Comparison of ENCODE assay signal across 8 mouse cellular contexts in the genomic region with DNA sequence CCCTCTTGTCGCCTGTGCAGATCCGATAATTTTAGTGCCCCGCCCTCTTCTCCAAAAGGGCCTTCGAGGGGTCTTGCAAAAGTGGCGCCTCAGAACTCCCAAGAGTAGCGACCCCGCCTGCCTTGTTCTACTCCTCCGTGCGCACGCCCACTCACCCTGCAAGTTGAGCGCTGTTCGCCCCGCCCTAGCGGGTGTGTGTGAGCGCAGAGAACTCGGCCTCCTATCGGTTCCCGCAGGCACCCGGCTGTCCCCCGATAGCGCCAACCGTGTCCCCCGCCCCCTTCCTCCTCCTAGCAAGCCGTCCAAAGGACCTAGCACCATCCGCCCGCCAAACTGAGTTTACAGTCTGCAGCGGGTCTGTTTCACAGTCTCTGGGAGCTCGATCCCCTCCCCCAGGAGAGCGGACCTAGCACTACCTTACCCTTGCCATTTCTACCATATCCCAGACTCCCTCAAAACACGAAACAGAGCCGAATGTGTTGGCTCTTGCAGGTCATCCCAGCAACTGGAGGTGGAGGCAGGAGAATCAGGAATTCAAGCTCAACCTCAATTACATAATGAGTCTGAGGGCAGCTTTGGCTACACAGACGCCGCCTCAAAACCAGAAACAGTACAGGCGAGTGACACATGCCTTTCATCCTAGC. TPM values are rescaled to one million over a fixed set of nuclear protein-coding genes. Genes with fewer than 3 reads are reported as not detected.
A peak's percentile ranks its signal among the peaks of the same experiment; 100 is the strongest.
DNase-seq lines count a peak whose midpoint lies in the region; ATAC-seq and TF ChIP-seq lines count a peak whose summit lies in the region.

No protein-coding gene starts in this region.

- peak overlapping the region; percentile 47; the same call in 1 of the 2 replicates for H3K9ac ChIP-seq in forebrain, embryonic 11.5 days (ENCODE audit: low read length)
- peak overlapping the region; percentile 43 for H3K9ac ChIP-seq in lung, embryonic 15.5 days

- H3K36me3 ChIP-seq in forebrain, embryonic 11.5 days (ENCODE audit: control insufficient read depth, insufficient read depth, low read length) = no peaks in the 10 kb centered on the region
- no peaks in the 10 kb centered on the region for H3K36me3 ChIP-seq in lung, embryonic 15.5 days
- H3K36me3 ChIP-seq in thymus, adult 2 months (ENCODE audit: control insufficient read depth, insufficient read depth, low read length) = no peaks in the 10 kb centered on the region

- peak overlapping the region; percentile 29 for H3K4me3 ChIP-seq in forebrain, embryonic 11.5 days (ENCODE audit: low read depth, low read length)
- peak overlapping the region; percentile 61 for H3K4me3 ChIP-seq in layer of hippocampus, adult 2 months
- peak overlapping the region; percentile 47 for H3K4me3 ChIP-seq in lung, embryonic 15.5 days
- peak overlapping the region; percentile 9; the same call in 1 of the 2 replicates for H3K4me3 ChIP-seq in thymus, adult 2 months (ENCODE audit: control insufficient read depth, insufficient read depth, low read length)

- no peaks in the 10 kb centered on the region for H3K9me3 ChIP-seq in forebrain, embryonic 11.5 days (ENCODE audit: control insufficient read depth, low read length)
- H3K9me3 ChIP-seq in lung, embryonic 15.5 days = no peaks in the 10 kb centered on the region

- peaks cover 5% of the 10 kb centered on the region; the same call in 1 of the 2 replicates for H3K4me1 ChIP-seq in forebrain, embryonic 11.5 days (replicated peaks; ENCODE audit: control insufficient read depth, insufficient read depth, low read length)
- peaks cover 35% of the 10 kb centered on the region for H3K4me1 ChIP-seq in lung, embryonic 15.5 days
- peaks cover 17% of the 10 kb centered on the region for H3K4me1 ChIP-seq in thymus, adult 2 months (replicated peaks; ENCODE audit: control insufficient read depth, insufficient read depth, low read length)

- no peak overlapping the region for H3K27ac ChIP-seq in forebrain, embryonic 11.5 days (ENCODE audit: low read depth, low read length)
- H3K27ac ChIP-seq in layer of hippocampus, adult 2 months = peak overlapping the region; percentile 80
- no peak overlapping the region for H3K27ac ChIP-seq in lung, embryonic 15.5 days
- H3K27ac ChIP-seq in thymus, adult 2 months (ENCODE audit: control insufficient read depth, insufficient read depth, low read length) = no peak overlapping the region

- peak; percentile 81 for ATAC-seq in forebrain, embryonic 11.5 days (replicated peaks; ENCODE audit: low FRiP score)
- peak; percentile 86 for ATAC-seq in lung, embryonic 15.5 days (ENCODE audit: borderline replicate concordance, extremely low read depth, low FRiP score, low TSS enrichment)

- peak; percentile 56 for TF ChIP-seq CTCF in layer of hippocampus, adult 2 months (conservative IDR thresholded peaks at IDR 0.05)
- TF ChIP-seq CTCF in thymus, adult 2 months (IDR thresholded peaks at IDR 0.05; ENCODE audit: borderline replicate concordance, control insufficient read depth, extremely low read depth, insufficient read depth, low read length, poor library complexity) = 0 out of 2 replicates have a peak, but pooled peaks have one; percentile 35

- TF ChIP-seq POLR2A in thymus, adult 2 months (IDR thresholded peaks at IDR 0.05; ENCODE audit: control insufficient read depth, extremely low read depth, insufficient read depth, low read length, poor library complexity) = no peak

- H3K27me3 ChIP-seq in forebrain, embryonic 11.5 days (ENCODE audit: control insufficient read depth, insufficient read depth, low read length) = peaks cover 45% of the 10 kb centered on the region
- peaks cover 35% of the 10 kb centered on the region for H3K27me3 ChIP-seq in lung, embryonic 15.5 days
- H3K27me3 ChIP-seq in thymus, adult 2 months (ENCODE audit: control insufficient read depth, insufficient read depth, low read length) = peaks cover 10% of the 10 kb centered on the region; the same call in 1 of the 2 replicates

- intact Hi-C loops in heart, postnatal 36 days (cut with DNase I) = loop anchor here (2.0 kb wide), 1 partner anchor 40 kb away; the partner anchor contains the start of genes Ccdc151 and Prkcsh

- 3% methylated on average over 34 of the region's 34 CpGs for whole genome bisulfite sequencing in forebrain, embryonic 11.5 days
- 3% methylated on average over 34 of the region's 34 CpGs for WGBS in lung, embryonic 15.5 days
- WGBS in thymus, adult 2 months = 6% methylated on average over 34 of the region's 34 CpGs

- peak; percentile 80 for DNase-seq in ES-CJ7 (ENCODE audit: low read depth, low spot score)
- peak; percentile 97 for DNase-seq in c-Kit-positive CD71-positive TER-119-positive erythroid progenitor cells, embryonic 14.5 days (ENCODE audit: low spot score)
- peak; percentile 87 for DNase-seq in forebrain, embryonic 11.5 days (ENCODE audit: low spot score)
- DNase-seq in heart, postnatal 36 days = peak; percentile 60 to 63
- DNase-seq in layer of hippocampus, adult 2 months (ENCODE audit: low spot score in 2 of 2) = peak; percentile 75 to 84
- DNase-seq in ovary, adult 18-20 months (ENCODE audit: low spot score) = peak; percentile 32
- peak; percentile 58 for DNase-seq in thymus, adult 2 months

- H3K4me2 ChIP-seq in forebrain, embryonic 11.5 days (ENCODE audit: low read depth, low read length, severe bottlenecking) = peak overlapping the region; percentile 61
- peak overlapping the region; percentile 84 for H3K4me2 ChIP-seq in lung, embryonic 15.5 days

RNA-seq across cellular contexts. Expression of gene Epor, which starts 0.8 kb away (rescaled TPM):
- 6.7 and 7.0 TPM in 2 replicates for polyA plus RNA-seq in forebrain, embryonic 11.5 days (2014; fragmentation: Nextera tagmentation; extraction: Ambion mirVana)
- 1 to 10 TPM; 1.4 to 2.2 TPM for total RNA-seq in heart, postnatal 36 days (2021)
- 1 to 10 TPM; 7.8 to 9.1 TPM for total RNA-seq in layer of hippocampus, adult 2 months (2021)
- polyA plus RNA-seq in lung, embryonic 15.5 days (2015; fragmentation: Nextera tagmentation; extraction: Ambion mirVana) = 6.8 and 7.3 TPM in 2 replicates
- polyA plus RNA-seq in thymus, adult 2 months (2012; rRNA removed) = 3.8 and 4.9 TPM in 2 replicates

RNA-seq across cellular contexts. Expression of gene Swsap1, which starts 7.0 kb away (rescaled TPM):
- polyA plus RNA-seq in forebrain, embryonic 11.5 days (2014; fragmentation: Nextera tagmentation; extraction: Ambion mirVana) = 18.5 and 22.2 TPM in 2 replicates
- total RNA-seq in heart, postnatal 36 days (2021) = 1 to 10 TPM; 5.8 to 8.0 TPM
- total RNA-seq in layer of hippocampus, adult 2 months (2021) = 10 to 100 TPM; 14.8 to 15.9 TPM
- 6.5 and 6.7 TPM in 2 replicates for polyA plus RNA-seq in lung, embryonic 15.5 days (2015; fragmentation: Nextera tagmentation; extraction: Ambion mirVana)
- 6.7 and 7.6 TPM in 2 replicates for polyA plus RNA-seq in thymus, adult 2 months (2012; rRNA removed)

RNA-seq across cellular contexts. Expression of gene Plppr2, which starts 25.7 kb away (rescaled TPM):
- 24.2 and 27.1 TPM in 2 replicates for polyA plus RNA-seq in forebrain, embryonic 11.5 days (2014; fragmentation: Nextera tagmentation; extraction: Ambion mirVana)
- total RNA-seq in heart, postnatal 36 days (2021) = 1 to 10 TPM; 1.7 to 2.7 TPM
- 100 to 1,000 TPM; 297 to 300 TPM for total RNA-seq in layer of hippocampus, adult 2 months (2021)
- polyA plus RNA-seq in lung, embryonic 15.5 days (2015; fragmentation: Nextera tagmentation; extraction: Ambion mirVana) = 7.8 and 8.0 TPM in 2 replicates
- polyA plus RNA-seq in thymus, adult 2 months (2012; rRNA removed) = 3.8 and 5.5 TPM in 2 replicates

RNA-seq across cellular contexts. Expression of gene Rgl3, which starts 26.7 kb away (rescaled TPM):
- polyA plus RNA-seq in forebrain, embryonic 11.5 days (2014; fragmentation: Nextera tagmentation; extraction: Ambion mirVana) = 1.1 and 3.4 TPM in 2 replicates
- total RNA-seq in heart, postnatal 36 days (2021) = 1 to 10 TPM; 2.8 to 3.4 TPM
- 1 to 10 TPM; 2.9 to 3.8 TPM for total RNA-seq in layer of hippocampus, adult 2 months (2021)
- polyA plus RNA-seq in lung, embryonic 15.5 days (2015; fragmentation: Nextera tagmentation; extraction: Ambion mirVana) = 4.9 and 7.2 TPM in 2 replicates
- polyA plus RNA-seq in thymus, adult 2 months (2012; rRNA removed) = 7.8 and 9.5 TPM in 2 replicates

RNA-seq across cellular contexts. Expression of gene Tmem205, which starts 35.2 kb away (rescaled TPM):
- 30.3 and 31.0 TPM in 2 replicates for polyA plus RNA-seq in forebrain, embryonic 11.5 days (2014; fragmentation: Nextera tagmentation; extraction: Ambion mirVana)
- 10 to 100 TPM; 57.0 to 58.5 TPM for total RNA-seq in heart, postnatal 36 days (2021)
- 10 to 100 TPM; 44.4 to 45.9 TPM for total RNA-seq in layer of hippocampus, adult 2 months (2021)
- 51.9 and 52.6 TPM in 2 replicates for polyA plus RNA-seq in lung, embryonic 15.5 days (2015; fragmentation: Nextera tagmentation; extraction: Ambion mirVana)
- polyA plus RNA-seq in thymus, adult 2 months (2012; rRNA removed) = 40.0 and 47.7 TPM in 2 replicates

Comparison
In these comparisons a context has a peak if more than half of its experiments do, and no peak if none do; other contexts are left out.
1. DNase-seq: peak in every context shown above with its lines; median percentile 97 in c-Kit-positive CD71-positive TER-119-positive erythroid progenitor cells, embryonic 14.5 days; 87 in forebrain, embryonic 11.5 days; 80 in ES-CJ7; 80 in layer of hippocampus, adult 2 months; 62 in heart, postnatal 36 days; 58 in thymus, adult 2 months; 32 in ovary, adult 18-20 months.
2. H3K4me3 ChIP-seq: peak in every context shown above with its lines; median percentile 61 in layer of hippocampus, adult 2 months; 47 in lung, embryonic 15.5 days; 29 in forebrain, embryonic 11.5 days; 9 in thymus, adult 2 months.